Mouse (Mus musculus): ENCODE results near the gene Nop2. TPM values are rescaled to one million over a fixed set of nuclear protein-coding genes. Genes with fewer than 3 reads are reported as not detected.

Gene Nop2
- total RNA-seq, 1 experiment from 2014 or later: 92.8 TPM

DNA sequence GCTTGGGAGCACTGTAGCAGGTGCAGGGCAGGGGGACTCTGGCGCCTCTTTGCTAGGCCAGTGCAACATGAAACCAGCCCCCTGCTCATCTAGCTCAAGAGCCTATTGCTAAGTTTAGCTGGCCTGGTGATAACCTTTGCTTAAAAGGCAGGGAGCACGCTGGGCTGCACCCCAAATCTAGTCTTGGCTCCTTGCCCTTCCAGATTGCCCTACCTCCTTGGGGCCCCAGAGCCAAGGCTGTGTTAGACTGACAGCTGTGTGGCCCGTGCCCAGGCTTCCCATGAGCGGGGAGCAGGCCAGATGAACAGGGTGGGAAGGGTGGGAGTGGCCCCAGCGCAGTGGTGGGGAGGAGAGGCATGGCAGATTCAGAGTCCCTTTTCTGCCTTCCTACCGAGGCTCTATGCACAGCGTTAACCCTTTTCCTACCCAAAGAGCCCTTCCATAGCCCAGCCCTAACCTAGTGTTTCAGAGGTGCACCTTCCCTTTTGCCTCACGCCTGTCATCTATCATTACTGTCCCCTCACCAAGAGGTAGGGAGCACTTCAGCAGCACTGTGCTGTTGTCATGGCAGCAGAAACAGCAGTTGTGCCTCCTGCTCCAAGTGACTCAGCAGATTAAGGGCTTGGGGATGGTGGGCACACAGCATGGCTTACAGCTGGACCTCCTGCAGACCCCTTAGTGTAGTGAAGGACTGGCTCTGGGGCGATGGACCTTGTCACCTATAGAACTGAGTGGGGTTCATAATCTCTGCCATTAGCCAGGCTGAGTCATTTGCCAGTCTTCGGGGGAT lies 35.3 kb downstream of the Nop2 start:
- no peak for ATAC-seq (replicated peaks; ENCODE audit: low read depth, poor library complexity, severe bottlenecking)

- no peak for ATAC-seq (replicated peaks; ENCODE audit: low read depth, poor library complexity, severe bottlenecking)
Measured at GRCm38 (mm10) chr6:125168086-125168485, 36.4 kb downstream of the Nop2 start.

GRCm38 (mm10) chr6:125170194-125170593 lies 38.5 kb downstream of the Nop2 start:
- ATAC-seq (replicated peaks; ENCODE audit: low read depth, poor library complexity, severe bottlenecking): no peak

- ATAC-seq (replicated peaks; ENCODE audit: low read depth, poor library complexity, severe bottlenecking): no peak
Measured at GRCm38 (mm10) chr6:125172474-125172873, 40.8 kb downstream of the Nop2 start.

GRCm38 (mm10) chr6:125173256-125173655 lies 41.5 kb downstream of the Nop2 start:
- ATAC-seq (replicated peaks; ENCODE audit: low read depth, poor library complexity, severe bottlenecking): no peak

DNA sequence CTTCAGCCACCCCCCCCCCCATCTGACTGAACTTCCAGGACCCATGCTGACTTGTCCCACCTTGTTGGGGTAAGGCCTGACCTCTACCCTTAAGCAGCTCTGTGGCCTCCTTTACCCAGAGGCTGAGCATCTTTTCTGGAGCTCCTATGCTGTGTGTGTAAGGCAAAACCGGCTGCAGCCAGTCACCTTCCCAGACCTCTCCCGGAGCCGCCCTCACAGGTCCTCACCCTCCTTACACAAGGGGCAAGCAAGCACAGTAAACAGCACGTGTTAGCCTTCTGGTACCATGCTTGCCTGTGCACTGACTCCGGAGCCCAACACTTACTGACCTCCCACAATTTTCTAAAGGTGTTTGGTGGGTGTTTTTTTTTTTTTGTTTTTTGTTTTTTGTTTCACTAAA lies 43.8 kb downstream of the Nop2 start:
- ATAC-seq (replicated peaks; ENCODE audit: low read depth, poor library complexity, severe bottlenecking): no peak

GRCm38 (mm10) chr6:125179601-125180000 lies 47.9 kb downstream of the Nop2 start:
- ATAC-seq (replicated peaks; ENCODE audit: low read depth, poor library complexity, severe bottlenecking): no peak

GRCm38 (mm10) chr6:125182133-125182532 lies 50.4 kb downstream of the Nop2 start:
- no peak for ATAC-seq (replicated peaks; ENCODE audit: low read depth, poor library complexity, severe bottlenecking)

DNA sequence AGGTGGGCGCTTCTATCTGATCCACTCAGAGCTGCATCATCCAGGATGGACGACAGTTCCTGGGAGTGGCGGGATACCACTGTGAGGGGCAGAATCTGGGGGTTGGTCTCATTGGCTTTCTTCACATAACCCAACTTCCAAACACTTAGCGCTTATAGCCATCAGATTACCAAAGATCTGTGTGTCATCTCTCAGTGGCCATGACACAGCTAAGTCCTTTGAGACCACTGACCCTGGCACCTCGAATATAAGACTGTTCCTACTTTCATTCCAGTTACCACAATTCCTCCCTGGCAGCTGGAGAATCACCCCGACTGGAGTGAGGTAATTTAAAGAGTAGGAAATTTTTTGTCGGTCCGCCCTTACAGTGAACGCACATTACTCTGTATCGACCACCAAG lies 54.5 kb downstream of the Nop2 start:
- ATAC-seq (replicated peaks; ENCODE audit: low read depth, poor library complexity, severe bottlenecking): no peak

DNA sequence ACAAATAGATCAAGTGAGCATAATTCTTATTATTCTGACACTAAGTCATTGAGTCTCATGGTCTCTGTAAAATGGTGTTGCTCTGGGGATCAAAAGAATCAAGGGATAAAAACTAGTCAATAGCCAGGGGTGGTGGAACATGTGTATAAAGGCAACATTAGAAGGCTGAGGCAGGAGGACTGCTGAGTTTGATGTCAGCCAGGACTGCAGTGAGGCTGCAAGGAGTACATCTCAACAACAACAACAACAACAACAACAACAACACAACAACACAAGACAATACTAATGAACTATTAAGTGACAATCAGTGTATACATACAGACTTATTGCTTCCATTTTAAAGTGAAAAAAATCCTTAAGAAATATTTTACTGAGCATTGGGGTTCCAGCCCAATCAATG lies 59.1 kb downstream of the Nop2 start:
- ATAC-seq (replicated peaks; ENCODE audit: low read depth, poor library complexity, severe bottlenecking): no peak

GRCm38 (mm10) chr6:125191332-125192015 lies 59.8 kb downstream of the Nop2 start, which contains the start of the genes Ncapd2 and Mrpl51:
Gene Ncapd2, minus strand, starts transcription at chr6:125191701.
Gene Mrpl51, plus strand, starts transcription at chr6:125191801.
- ATAC-seq (replicated peaks; ENCODE audit: low read depth, poor library complexity, severe bottlenecking): peak; percentile 92

GRCm38 (mm10) chr6:125192016-125192714 lies 60.5 kb downstream of the Nop2 start:
- peak; percentile 83 for ATAC-seq (replicated peaks; ENCODE audit: low read depth, poor library complexity, severe bottlenecking)

DNA sequence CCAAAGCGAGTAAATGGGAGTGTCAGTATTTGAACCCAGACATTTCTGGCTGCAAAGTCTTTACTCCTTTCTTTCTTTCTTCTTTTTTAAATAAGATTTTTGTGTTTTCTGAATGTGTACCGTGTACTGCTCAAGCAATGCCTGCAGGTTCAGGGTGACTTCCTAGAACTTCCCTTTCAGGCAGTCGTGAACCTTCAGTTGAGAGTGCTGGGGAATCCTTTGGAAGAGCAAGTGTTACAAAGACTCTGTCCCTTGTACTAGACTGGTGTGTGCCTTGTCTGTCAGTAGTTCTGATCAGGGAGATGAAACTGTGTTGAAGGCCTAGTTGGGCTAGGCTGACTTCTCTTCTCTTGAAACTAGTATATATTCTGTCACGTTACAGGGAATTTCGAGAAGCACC lies 61.1 kb downstream of the Nop2 start:
- no peak for ATAC-seq (replicated peaks; ENCODE audit: low read depth, poor library complexity, severe bottlenecking)

- no peak for ATAC-seq (replicated peaks; ENCODE audit: low read depth, poor library complexity, severe bottlenecking)
Measured at GRCm38 (mm10) chr6:125193390-125193789, 61.7 kb downstream of the Nop2 start.

Other genes with a start within 250 kb of the Nop2 start
- gene Cd4, start 243.7 kb upstream of the Nop2 start, total RNA-seq (2017): 0.73 TPM in 2 replicates
- gene Lag3, start 220.2 kb upstream of the Nop2 start, total RNA-seq (2017): 0.82 and 1.6 TPM in 2 replicates
- 40.3 and 71.3 TPM in 2 replicates for gene Ptms, start 211.8 kb upstream of the Nop2 start, total RNA-seq (2017)
- gene Mlf2, start 200.5 kb upstream of the Nop2 start, total RNA-seq (2017): 54.9 and 61.1 TPM in 2 replicates
- 45.6 and 48.1 TPM in 2 replicates for gene Cops7a, start 166.4 kb upstream of the Nop2 start, total RNA-seq (2017)
- gene Pianp, start 135.2 kb upstream of the Nop2 start, total RNA-seq (2017): not detected in 2 replicates
- gene Zfp384, start 122.8 kb upstream of the Nop2 start, total RNA-seq (2017): 19.7 and 27.0 TPM in 2 replicates
- gene Ing4, start 92.1 kb upstream of the Nop2 start, total RNA-seq (2017): 52.8 and 69.9 TPM in 2 replicates
- 2.3 and 5.4 TPM in 2 replicates for gene Acrbp, start 82.2 kb upstream of the Nop2 start, total RNA-seq (2017)
- 4.4 and 6.9 TPM in 2 replicates for gene Lpar5, start 64.0 kb upstream of the Nop2 start, total RNA-seq (2017)
- 444 and 506 TPM in 2 replicates for gene Chd4, start 35.9 kb upstream of the Nop2 start, total RNA-seq (2017)
- 16.5 and 19.5 TPM in 2 replicates for gene Iffo1, start 13.3 kb downstream of the Nop2 start, total RNA-seq (2017)
- gene Gapdh, start 34.6 kb downstream of the Nop2 start, total RNA-seq (2017): 769 and 809 TPM in 2 replicates
- gene Ncapd2, start 59.8 kb downstream of the Nop2 start, total RNA-seq (2017): 272 and 344 TPM in 2 replicates
- 97.3 and 99.1 TPM in 2 replicates for gene Mrpl51, start 59.9 kb downstream of the Nop2 start, total RNA-seq (2017)
- 4.9 and 8.0 TPM in 2 replicates for gene Vamp1, start 83.6 kb downstream of the Nop2 start, total RNA-seq (2017)
- 18.8 and 20.2 TPM in 2 replicates for gene Tapbpl, start 100.0 kb downstream of the Nop2 start, total RNA-seq (2017)
- 66.4 and 98.2 TPM in 2 replicates for gene Cd27, start 105.1 kb downstream of the Nop2 start, total RNA-seq (2017)
- gene Tuba3a, start 154.1 kb downstream of the Nop2 start, total RNA-seq (2017): not detected in 2 replicates
- 23.2 and 25.0 TPM in 2 replicates for gene Ltbr, start 182.0 kb downstream of the Nop2 start, total RNA-seq (2017)
- gene Scnn1a, start 188.8 kb downstream of the Nop2 start, total RNA-seq (2017): 0.55 and 0.63 TPM in 2 replicates
- 28.3 and 33.1 TPM in 2 replicates for gene Tnfrsf1a, start 217.5 kb downstream of the Nop2 start, total RNA-seq (2017)
- gene Plekhg6, start 248.9 kb downstream of the Nop2 start, total RNA-seq (2017): not detected in 2 replicates